Mouse (Mus musculus) midbrain, embryonic 14.5 days (tissue): ENCODE measurements around the gene Mpv17l. TPM values are rescaled to one million over a fixed set of nuclear protein-coding genes. Genes with fewer than 3 reads are reported as not detected.
"Not testable (repeated sequence)": the region's sequence is repeated elsewhere in the genome, so short reads cannot be mapped to it uniquely, and the experiment has no call there.

Experiments
- ATAC-seq: fragments of 200-750 bp; cut with Nextera tagmentation; 2 replicates; pipeline ENCODE4 v1.8.0; 2017; ENCODE audit warnings: moderate number of reproducible peaks, moderate library complexity; ENCODE audit not compliant: low FRiP score, low TSS enrichment
- DNase-seq: peaks from one replicate; pipeline ENCODE4 v3.0.0-alpha.2; 2015
- H3K27ac ChIP-seq: fragments of 300-500 bp; sonication (generic); replicated peaks from 2 replicates; pipeline ENCODE4 v1.5.1; 2014; ENCODE audit warnings: mild to moderate bottlenecking, low read depth, low read length, moderate library complexity
- H3K27me3 ChIP-seq: fragments of 300-500 bp; sonication (generic); 2 replicates; pipeline ENCODE4 v1.6.1; 2014; ENCODE audit warnings: low read length, control low read depth, mixed read lengths; ENCODE audit not compliant: control insufficient read depth, insufficient read depth
- H3K36me3 ChIP-seq: fragments of 300-500 bp; sonication (generic); 2 replicates; pipeline ENCODE4 v1.6.1; 2014; ENCODE audit warnings: low read length, control low read depth; ENCODE audit not compliant: control insufficient read depth, insufficient read depth
- H3K4me1 ChIP-seq: fragments of 300-500 bp; sonication (generic); 2 replicates; pipeline ENCODE4 v1.6.1; 2014; ENCODE audit warnings: mild to moderate bottlenecking, antibody characterized with exemption, low read length, control low read depth; ENCODE audit not compliant: control insufficient read depth, insufficient read depth
- H3K4me2 ChIP-seq: fragments of 300-500 bp; sonication (generic); 2 replicates; pipeline ENCODE4 v1.6.1; 2014; ENCODE audit warnings: mild to moderate bottlenecking, low read length, moderate library complexity
- H3K4me3 ChIP-seq: fragments of 300-500 bp; sonication (generic); replicated peaks from 2 replicates; pipeline ENCODE4 v1.5.1; 2014; ENCODE audit warnings: low read depth, low read length
- H3K9ac ChIP-seq: fragments of 300-500 bp; sonication (generic); replicated peaks from 2 replicates; pipeline ENCODE4 v1.6.1; 2014; ENCODE audit warnings: mild to moderate bottlenecking, low read length, moderate library complexity
- H3K9me3 ChIP-seq: fragments of 300-500 bp; sonication (generic); 2 replicates; pipeline ENCODE4 v1.6.1; 2016; ENCODE audit warnings: low read length, control low read depth, mixed read lengths; ENCODE audit not compliant: control insufficient read depth
- WGBS: fragments of 180-500 bp; shearing (Covaris S2); extraction: QIAGEN DNeasy Blood & Tissue Kit; methylation state at CpG from one replicate; pipeline ENCODE4 v1.1.7; 2014; 5-methylcytosine and 5-hydroxymethylcytosine counted together
- polyA plus RNA-seq: library from polyadenylated mRNA; unstranded; fragments of >200 nt; fragmentation: Nextera tagmentation; extraction: Ambion mirVana; gene quantifications from 2 replicates; pipeline ENCODE4 v1.2.1, GENCODE M21; 2014

Mpv17l gene
- polyA plus RNA-seq, 1 experiment from 2014 or later = 22.0 TPM

DNA sequence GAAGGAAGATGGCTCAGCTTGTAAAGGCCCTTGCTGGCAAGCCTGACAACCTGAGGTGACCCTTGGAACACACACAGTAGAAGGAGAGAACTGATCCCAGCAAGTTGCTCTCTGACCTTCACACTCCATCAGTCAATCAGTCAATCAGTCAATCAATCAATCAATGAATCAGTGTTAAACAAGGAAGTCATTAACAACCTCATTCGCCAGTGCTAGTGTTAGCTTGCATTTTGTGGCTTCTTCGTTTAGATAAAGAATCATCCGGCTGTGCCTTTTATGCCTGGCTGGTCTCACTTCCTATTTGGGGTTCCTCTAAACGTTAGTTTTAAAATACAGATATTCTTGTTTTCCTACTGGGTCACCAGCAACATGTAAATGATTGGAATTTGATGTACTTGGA is 41.2 kb downstream of the Mpv17l start:
- H3K4me3 ChIP-seq = no peak overlapping the region
- no peak overlapping the region for H3K9ac ChIP-seq
- H3K36me3 ChIP-seq = 0 out of 2 replicates have a peak, but pooled peaks cover 2% of the 10 kb centered on the region
- WGBS = 77% methylated on average over 4 of the region's 4 CpGs
- H3K4me2 ChIP-seq = no peak overlapping the region
- ATAC-seq (no peak), DNase-seq (no peak)
- H3K9me3 ChIP-seq = no peaks in the 10 kb centered on the region
- no peaks in the 10 kb centered on the region for H3K27me3 ChIP-seq
- H3K4me1 ChIP-seq = peaks cover 10% of the 10 kb centered on the region; the same call in 1 of the 2 replicates
- no peak overlapping the region for H3K27ac ChIP-seq

DNA sequence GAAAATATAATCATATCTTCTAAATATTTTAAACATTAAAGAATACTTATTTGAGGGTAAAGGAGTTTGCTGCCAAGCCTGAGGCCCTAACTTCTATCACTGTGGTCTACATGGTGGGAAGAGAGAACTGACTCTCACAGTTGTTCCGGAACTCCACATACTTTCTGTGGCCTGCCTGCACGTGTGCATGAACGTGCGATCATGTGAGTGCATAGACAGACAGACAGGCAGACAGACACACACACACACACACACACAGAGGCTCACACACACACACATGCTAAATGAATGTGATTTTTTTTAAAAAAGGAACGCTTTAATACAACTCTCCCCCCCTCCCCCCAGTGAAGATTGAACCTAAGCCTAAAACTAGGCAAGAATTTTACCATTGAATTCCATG is 41.8 kb downstream of the Mpv17l start:
- WGBS = 85% methylated on average over 5 of the region's 5 CpGs

DNA sequence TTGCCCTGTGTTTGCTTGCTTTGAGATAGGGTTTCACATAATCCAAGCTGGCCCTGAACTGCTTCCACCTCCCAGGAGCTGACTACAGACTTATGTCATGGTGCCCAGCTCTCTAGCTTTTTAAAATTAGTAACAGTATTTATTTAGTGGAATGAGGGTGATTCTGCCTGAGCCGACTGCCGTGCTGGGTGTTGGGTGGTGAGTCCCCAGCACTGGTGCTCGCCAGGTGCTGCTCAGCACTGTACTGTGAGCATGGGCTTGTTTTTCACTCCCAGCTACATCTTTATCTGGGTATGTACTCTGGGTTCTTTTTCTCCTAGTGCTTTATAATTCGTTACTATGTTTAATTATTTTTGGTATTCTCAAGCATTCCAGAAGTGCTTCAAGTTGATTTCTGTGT is 42.2 kb downstream of the Mpv17l start:
- 77% methylated on average over 4 of the region's 4 CpGs for WGBS
- H3K9me3 ChIP-seq = no peaks in the 10 kb centered on the region
- H3K27ac ChIP-seq = no peak overlapping the region
- H3K27me3 ChIP-seq = no peaks in the 10 kb centered on the region
- no peak overlapping the region for H3K4me2 ChIP-seq
- H3K9ac ChIP-seq = no peak overlapping the region
- no peak overlapping the region for H3K4me3 ChIP-seq
- H3K4me1 ChIP-seq = peaks cover 8% of the 10 kb centered on the region; the same call in 1 of the 2 replicates
- H3K36me3 ChIP-seq = 0 out of 2 replicates have a peak, but pooled peaks cover 2% of the 10 kb centered on the region
- DNase-seq = no peak
- no peak for ATAC-seq

More for the DNA sequence above, 41.8 kb downstream of the Mpv17l start:
- H3K27ac ChIP-seq = no peak overlapping the region
- DNase-seq (no peak), ATAC-seq (no peak)
- no peaks in the 10 kb centered on the region for H3K27me3 ChIP-seq
- no peak overlapping the region for H3K4me3 ChIP-seq
- H3K4me1 ChIP-seq = peaks cover 10% of the 10 kb centered on the region; the same call in 1 of the 2 replicates
- H3K9ac ChIP-seq = no peak overlapping the region
- H3K4me2 ChIP-seq = no peak overlapping the region
- H3K9me3 ChIP-seq = no peaks in the 10 kb centered on the region
- H3K36me3 ChIP-seq = 0 out of 2 replicates have a peak, but pooled peaks cover 2% of the 10 kb centered on the region

DNA sequence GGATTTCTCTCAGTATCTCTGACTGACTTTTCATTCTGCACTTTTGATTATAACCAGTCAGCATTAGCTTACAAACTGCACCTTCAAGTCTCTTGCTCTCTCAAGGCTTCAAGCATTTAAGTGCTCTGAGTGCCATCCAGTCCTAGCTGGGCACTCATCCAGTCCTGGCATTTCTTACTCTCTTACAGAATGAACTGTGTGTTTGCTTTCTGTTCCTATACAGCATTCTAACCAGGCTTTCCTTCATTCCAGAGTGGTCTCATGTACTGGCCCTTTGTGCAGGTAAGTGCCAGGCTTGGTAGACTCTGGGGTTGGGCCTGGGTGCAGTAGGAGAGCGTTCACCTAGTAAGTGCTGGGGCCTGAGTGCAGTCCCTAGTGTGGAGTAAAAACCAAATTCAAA is 43.3 kb downstream of the Mpv17l start:
- H3K27me3 ChIP-seq = no peaks in the 10 kb centered on the region
- no peak overlapping the region for H3K9ac ChIP-seq
- ATAC-seq (no peak), DNase-seq (no peak)
- no peak overlapping the region for H3K4me2 ChIP-seq
- H3K9me3 ChIP-seq = no peaks in the 10 kb centered on the region
- 92% methylated on average over 1 of the region's 1 CpGs for WGBS
- no peak overlapping the region for H3K4me3 ChIP-seq
- H3K27ac ChIP-seq = no peak overlapping the region
- 0 out of 2 replicates have a peak, but pooled peaks cover 2% of the 10 kb centered on the region for H3K36me3 ChIP-seq
- H3K4me1 ChIP-seq = peaks cover 2% of the 10 kb centered on the region; the same call in 1 of the 2 replicates

DNA sequence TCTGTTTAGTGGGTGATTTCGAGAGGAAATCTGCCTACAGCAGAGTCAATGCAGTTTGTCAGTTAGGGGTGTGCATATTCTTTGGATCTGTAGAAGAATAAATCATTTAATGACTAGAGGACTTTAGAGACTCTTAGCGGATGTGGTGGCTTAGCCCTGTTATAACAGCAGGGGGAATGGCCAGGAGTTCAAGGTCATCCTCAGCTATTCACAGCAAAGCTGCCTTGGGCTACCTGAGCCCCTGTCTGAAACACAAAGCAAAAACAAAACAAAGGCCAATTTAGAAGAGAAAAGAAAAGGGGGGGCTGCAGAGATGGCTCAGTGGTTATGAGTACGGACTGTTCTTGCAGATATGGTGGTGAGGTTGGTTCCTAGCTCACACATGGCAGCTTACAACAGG is 48.3 kb downstream of the Mpv17l start:
- ATAC-seq (no peak), DNase-seq (no peak)
- Histone ChIP-seq H3K27ac (no peak overlapping the region), H3K4me1 (no peaks in the 10 kb centered on the region), H3K9ac (no peak overlapping the region), H3K4me3 (no peak overlapping the region), H3K9me3 (no peaks in the 10 kb centered on the region), H3K36me3 (0 out of 2 replicates have a peak, but pooled peaks cover 2% of the 10 kb centered on the region), H3K4me2 (no peak overlapping the region), H3K27me3 (no peaks in the 10 kb centered on the region)
- 74% methylated on average over 3 of the region's 3 CpGs for WGBS

DNA sequence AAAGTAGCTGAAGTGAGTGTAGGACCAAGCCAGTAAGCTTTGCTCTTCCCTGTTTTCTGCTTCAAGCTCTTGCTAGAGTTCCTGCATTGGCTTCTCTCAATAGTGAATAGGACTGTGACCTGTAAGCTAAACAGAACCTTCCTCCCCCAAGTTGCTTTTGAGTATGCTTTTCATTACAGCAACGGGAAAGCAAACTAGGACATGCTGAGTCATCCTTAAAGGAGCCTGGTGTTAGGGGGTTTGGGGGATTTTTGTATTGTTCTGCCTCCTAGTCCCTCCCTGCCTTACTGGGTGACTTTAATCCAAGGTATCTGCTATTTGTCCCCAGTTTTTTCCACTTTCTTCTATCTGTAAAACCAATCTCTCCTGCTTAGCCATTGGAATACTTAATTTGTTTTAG is 59.1 kb downstream of the Mpv17l start:
- H3K9me3 ChIP-seq = no peaks in the 10 kb centered on the region
- WGBS = 29% methylated on average over 1 of the region's 1 CpGs
- no peak overlapping the region for H3K4me2 ChIP-seq
- no peaks in the 10 kb centered on the region for H3K4me1 ChIP-seq
- no peak overlapping the region for H3K4me3 ChIP-seq
- H3K27ac ChIP-seq = no peak overlapping the region
- ATAC-seq (no peak), DNase-seq (no peak)
- no peaks in the 10 kb centered on the region for H3K36me3 ChIP-seq
- H3K9ac ChIP-seq = no peak overlapping the region
- no peaks in the 10 kb centered on the region for H3K27me3 ChIP-seq

DNA sequence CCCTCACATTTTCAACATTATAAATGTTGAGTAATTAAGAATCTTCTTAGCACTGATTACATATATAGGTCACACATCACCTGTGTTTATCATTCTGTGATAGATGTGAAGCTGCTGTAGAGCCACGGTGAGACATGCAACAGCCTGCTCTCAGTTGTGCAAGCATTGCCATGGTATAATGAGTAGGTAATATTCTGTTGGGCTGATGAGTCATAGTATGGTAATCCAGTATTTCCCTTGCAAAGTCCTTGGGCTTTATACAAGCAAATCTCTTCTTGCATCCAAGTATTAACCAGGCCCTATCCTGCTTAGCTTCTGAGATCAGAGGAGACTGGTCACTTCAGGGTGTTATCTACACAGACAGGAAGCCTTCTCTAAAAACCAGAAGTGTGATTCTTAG is 66.1 kb downstream of the Mpv17l start:
- no peak overlapping the region for H3K4me3 ChIP-seq
- WGBS = 98% methylated on average over 1 of the region's 1 CpGs
- no peak overlapping the region for H3K9ac ChIP-seq
- H3K4me2 ChIP-seq = no peak overlapping the region
- no peaks in the 10 kb centered on the region for H3K4me1 ChIP-seq
- ATAC-seq (no peak), DNase-seq (no peak)
- no peaks in the 10 kb centered on the region for H3K9me3 ChIP-seq
- no peak overlapping the region for H3K27ac ChIP-seq
- no peaks in the 10 kb centered on the region for H3K36me3 ChIP-seq
- H3K27me3 ChIP-seq = no peaks in the 10 kb centered on the region

DNA sequence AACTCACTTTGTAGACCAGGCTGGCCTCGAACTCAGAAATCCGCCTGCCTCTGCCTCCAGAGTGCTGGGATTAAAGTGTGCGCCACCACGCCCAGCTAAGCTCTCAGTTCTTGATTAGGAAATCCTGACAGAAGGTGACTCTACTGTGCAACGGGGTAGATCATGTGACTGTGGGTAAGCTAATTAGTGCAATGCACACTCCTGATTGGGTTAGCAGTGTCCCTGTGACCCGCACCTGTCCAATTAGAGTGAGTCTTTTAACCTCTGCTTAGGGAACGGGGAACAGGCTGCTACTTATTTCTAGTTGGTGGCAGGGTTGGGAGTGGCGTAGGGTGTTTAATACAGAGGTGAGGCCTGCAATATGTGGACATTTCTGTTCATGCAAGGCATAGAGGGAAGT is 69.1 kb downstream of the Mpv17l start:
- no peak overlapping the region for H3K4me2 ChIP-seq
- H3K27me3 ChIP-seq = no peaks in the 10 kb centered on the region
- 92% methylated on average over 7 of the region's 8 CpGs for WGBS
- H3K9me3 ChIP-seq = no peaks in the 10 kb centered on the region
- no peak overlapping the region for H3K9ac ChIP-seq
- no peak overlapping the region for H3K4me3 ChIP-seq
- H3K4me1 ChIP-seq = no peaks in the 10 kb centered on the region
- no peak overlapping the region for H3K27ac ChIP-seq
- ATAC-seq (no peak), DNase-seq (no peak)
- H3K36me3 ChIP-seq = no peaks in the 10 kb centered on the region

DNA sequence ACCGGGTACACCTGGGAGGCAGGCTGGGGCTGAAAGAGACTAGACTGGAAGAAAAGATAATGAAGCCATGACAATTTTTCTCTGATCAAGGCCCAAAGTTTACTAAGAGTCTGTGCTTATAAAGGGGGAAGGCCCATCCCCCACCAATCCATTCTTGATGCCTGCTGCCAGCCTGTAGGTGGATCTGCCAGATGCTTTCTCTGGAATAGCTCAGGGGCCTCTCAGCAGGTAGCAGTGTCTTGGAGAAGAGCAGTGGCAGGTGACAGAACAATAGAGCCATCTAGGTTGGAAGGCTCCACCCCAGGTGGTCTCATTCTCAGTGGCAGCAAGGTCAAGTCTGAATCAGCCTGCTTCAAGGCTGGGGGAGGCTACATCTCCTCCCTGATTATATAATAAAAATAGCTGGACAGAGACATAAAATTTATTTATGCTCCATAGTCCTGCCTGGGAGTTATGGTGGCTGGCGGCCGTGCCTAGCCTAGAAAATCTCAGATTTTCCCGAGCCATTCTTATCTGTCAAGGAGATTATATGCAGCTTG is 73.5 kb downstream of the Mpv17l start:
- 79% methylated on average over 4 of the region's 4 CpGs for WGBS
- H3K27me3 ChIP-seq, H3K9ac ChIP-seq, H3K4me2 ChIP-seq, H3K9me3 ChIP-seq, DNase-seq, ATAC-seq, H3K27ac ChIP-seq, H3K4me3 ChIP-seq, H3K4me1 ChIP-seq, H3K36me3 ChIP-seq: not testable (repeated sequence)
